Mouse (Mus musculus) embryonic facial prominence, embryonic 15.5 days (tissue): ENCODE measurements around the gene Nelfb. TPM values are rescaled to one million over a fixed set of nuclear protein-coding genes. Genes with fewer than 3 reads are reported as not detected.

Source experiments
- ATAC-seq: fragments of 200-750 bp; cut with Nextera tagmentation; 2 replicates; pipeline ENCODE4 v1.8.0; 2017; ENCODE audit warnings: low read depth, moderate TSS enrichment; ENCODE audit not compliant: insufficient number of reproducible peaks, low FRiP score, low TSS enrichment
- H3K27ac ChIP-seq: fragments of 300-500 bp; sonication (generic); replicated peaks from 2 replicates; pipeline ENCODE4 v1.5.1; 2015; ENCODE audit warnings: mild to moderate bottlenecking, inconsistent platforms
- H3K27me3 ChIP-seq: fragments of 300-500 bp; sonication (generic); 2 replicates; pipeline ENCODE4 v1.6.1; 2015; ENCODE audit warnings: inconsistent platforms
- H3K36me3 ChIP-seq: fragments of 300-500 bp; sonication (generic); 2 replicates; pipeline ENCODE4 v1.6.1; 2015; ENCODE audit warnings: mild to moderate bottlenecking, inconsistent platforms
- H3K4me1 ChIP-seq: fragments of 300-500 bp; sonication (generic); 2 replicates; pipeline ENCODE4 v1.6.1; 2015; ENCODE audit warnings: inconsistent platforms
- H3K4me2 ChIP-seq: fragments of 300-500 bp; sonication (generic); replicated peaks from 2 replicates; pipeline ENCODE4 v1.6.1; 2015; ENCODE audit warnings: mild to moderate bottlenecking, inconsistent platforms
- H3K4me3 ChIP-seq: fragments of 300-500 bp; sonication (generic); replicated peaks from 2 replicates; pipeline ENCODE4 v1.5.1; 2015; ENCODE audit warnings: mild to moderate bottlenecking, inconsistent platforms
- H3K9ac ChIP-seq: fragments of 300-500 bp; sonication (generic); 2 replicates; pipeline ENCODE4 v1.6.1; 2015; ENCODE audit warnings: inconsistent platforms
- H3K9me3 ChIP-seq: fragments of 300-500 bp; sonication (generic); replicated peaks from 2 replicates; pipeline ENCODE4 v1.6.1; 2016; ENCODE audit warnings: inconsistent platforms
- WGBS: fragments of 180-500 bp; shearing (Covaris S2); methylation state at CpG from one replicate; pipeline ENCODE4 v1.1.7; 2015; 5-methylcytosine and 5-hydroxymethylcytosine counted together
- polyA plus RNA-seq: library from polyadenylated mRNA; unstranded; fragments of >200 nt; fragmentation: Nextera tagmentation; extraction: Ambion mirVana; gene quantifications from 2 replicates; pipeline ENCODE4 v1.2.1, GENCODE M21; 2015

Nelfb gene
- polyA plus RNA-seq, 1 experiment from 2014 or later, result 115 TPM

- Histone ChIP-seq H3K36me3 (no peaks in the 10 kb centered on the region), H3K27me3 (peaks cover 81% of the 10 kb centered on the region), H3K4me3 (peak overlapping the region; percentile 56), H3K27ac (peak overlapping the region; percentile 88), H3K4me1 (peaks cover 59% of the 10 kb centered on the region), H3K9me3 (no peaks in the 10 kb centered on the region), H3K9ac (0 out of 2 replicates have a peak overlapping the region, but pooled peaks have one; percentile 49), H3K4me2 (peak overlapping the region; percentile 84)
- 2% methylated on average over 17 of the region's 17 CpGs for WGBS
- ATAC-seq, result no peak
These were observed 29.3 kb downstream of the Nelfb start for GRCm38 (mm10) chr2:25181891-25182397.

GRCm38 (mm10) chr2:25180973-25181890 is 30.1 kb downstream of the Nelfb start:
- Histone ChIP-seq H3K4me3 (peak overlapping the region; percentile 56), H3K9me3 (no peaks in the 10 kb centered on the region), H3K9ac (peak overlapping the region; percentile 49), H3K4me1 (peaks cover 64% of the 10 kb centered on the region), H3K27me3 (peaks cover 85% of the 10 kb centered on the region), H3K4me2 (peak overlapping the region; percentile 84), H3K36me3 (no peaks in the 10 kb centered on the region), H3K27ac (peak overlapping the region; percentile 88)
- under 1% methylated on average over 100 of the region's 100 CpGs for WGBS
- ATAC-seq, result peak; percentile 27

GRCm38 (mm10) chr2:25180478-25180903 is 30.8 kb downstream of the Nelfb start, which contains the start of gene Nrarp:
Gene Nrarp (plus strand): TSS chr2:25180758.
- peak; percentile 81 for ATAC-seq
- Histone ChIP-seq H3K27ac (peak within 1 kb of the TSS; percentile 88), H3K27me3 (peaks cover 90% of the 10 kb centered on the region), H3K9ac (peak within 1 kb of the TSS; percentile 49), H3K4me3 (peak within 1 kb of the TSS; percentile 56), H3K9me3 (no peaks in the 10 kb centered on the region), H3K36me3 (no peaks in the 10 kb centered on the region), H3K4me1 (peaks cover 64% of the 10 kb centered on the region), H3K4me2 (peak within 1 kb of the TSS; percentile 84)
- under 1% methylated on average over 35 of the region's 35 CpGs for WGBS

- H3K4me1 ChIP-seq, result peaks cover 59% of the 10 kb centered on the region
- peak overlapping the region; percentile 88 for H3K27ac ChIP-seq
- no peaks in the 10 kb centered on the region for H3K36me3 ChIP-seq
- ATAC-seq, result no peak
- H3K9ac ChIP-seq, result no peak overlapping the region
- 33% methylated on average over 15 of the region's 15 CpGs for WGBS
- H3K9me3 ChIP-seq, result no peaks in the 10 kb centered on the region
- H3K27me3 ChIP-seq, result peaks cover 83% of the 10 kb centered on the region
- H3K4me2 ChIP-seq, result peak overlapping the region; percentile 84
- peak overlapping the region; percentile 56 for H3K4me3 ChIP-seq
These were observed 31.6 kb downstream of the Nelfb start for GRCm38 (mm10) chr2:25179566-25180217.

GRCm38 (mm10) chr2:25178285-25178972 is 32.9 kb downstream of the Nelfb start:
- Histone ChIP-seq H3K36me3 (no peaks in the 10 kb centered on the region), H3K27ac (peak overlapping the region; percentile 49; the same call in 1 of the 2 replicates), H3K4me2 (no peak overlapping the region), H3K4me1 (peaks cover 59% of the 10 kb centered on the region), H3K27me3 (peaks cover 70% of the 10 kb centered on the region), H3K9ac (no peak overlapping the region), H3K9me3 (no peaks in the 10 kb centered on the region), H3K4me3 (no peak overlapping the region)
- WGBS, result 23% methylated on average over 10 of the region's 10 CpGs
- no peak for ATAC-seq

GRCm38 (mm10) chr2:25177685-25178084 is 33.6 kb downstream of the Nelfb start:
- no peaks in the 10 kb centered on the region for H3K36me3 ChIP-seq
- no peak overlapping the region for H3K4me3 ChIP-seq
- no peak overlapping the region for H3K4me2 ChIP-seq
- no peaks in the 10 kb centered on the region for H3K9me3 ChIP-seq
- WGBS, result 11% methylated on average over 6 of the region's 6 CpGs
- no peak; the same call in 1 of the 2 replicates for ATAC-seq
- peaks cover 62% of the 10 kb centered on the region for H3K4me1 ChIP-seq
- peaks cover 64% of the 10 kb centered on the region for H3K27me3 ChIP-seq
- H3K9ac ChIP-seq, result no peak overlapping the region
- H3K27ac ChIP-seq, result peak overlapping the region; percentile 49

- H3K36me3 ChIP-seq, result no peaks in the 10 kb centered on the region
- no peak overlapping the region for H3K9ac ChIP-seq
- H3K27ac ChIP-seq, result peak overlapping the region; percentile 49
- WGBS, result 35% methylated on average over 4 of the region's 4 CpGs
- H3K9me3 ChIP-seq, result no peaks in the 10 kb centered on the region
- H3K27me3 ChIP-seq, result peaks cover 60% of the 10 kb centered on the region
- no peak for ATAC-seq
- no peak overlapping the region for H3K4me2 ChIP-seq
- H3K4me3 ChIP-seq, result no peak overlapping the region
- peaks cover 66% of the 10 kb centered on the region for H3K4me1 ChIP-seq
These were observed 34.2 kb downstream of the Nelfb start for GRCm38 (mm10) chr2:25177076-25177475.

- no peak for ATAC-seq
- H3K4me1 ChIP-seq, result peaks cover 63% of the 10 kb centered on the region
- 50% methylated on average over 6 of the region's 6 CpGs for WGBS
These were observed 34.7 kb downstream of the Nelfb start for GRCm38 (mm10) chr2:25176573-25176972.

GRCm38 (mm10) chr2:25175690-25176078 is 35.6 kb downstream of the Nelfb start:
- no peaks in the 10 kb centered on the region for H3K9me3 ChIP-seq
- H3K27me3 ChIP-seq, result peaks cover 47% of the 10 kb centered on the region
- H3K27ac ChIP-seq, result no peak overlapping the region
- 72% methylated on average over 4 of the region's 4 CpGs for WGBS
- no peak overlapping the region for H3K4me3 ChIP-seq
- no peak for ATAC-seq
- H3K9ac ChIP-seq, result no peak overlapping the region
- no peaks in the 10 kb centered on the region for H3K36me3 ChIP-seq
- no peak overlapping the region for H3K4me2 ChIP-seq
- H3K4me1 ChIP-seq, result peaks cover 55% of the 10 kb centered on the region

More at GRCm38 (mm10) chr2:25176573-25176972, 34.7 kb downstream of the Nelfb start:
- Histone ChIP-seq H3K4me3 (no peak overlapping the region), H3K27me3 (peaks cover 56% of the 10 kb centered on the region), H3K4me2 (no peak overlapping the region), H3K36me3 (no peaks in the 10 kb centered on the region), H3K9me3 (no peaks in the 10 kb centered on the region), H3K27ac (peak overlapping the region; percentile 12), H3K9ac (no peak overlapping the region)

GRCm38 (mm10) chr2:25174866-25175689 is 36.2 kb downstream of the Nelfb start:
- no peak for ATAC-seq
- Histone ChIP-seq H3K9ac (no peak overlapping the region), H3K27ac (no peak overlapping the region), H3K9me3 (no peaks in the 10 kb centered on the region), H3K4me2 (no peak overlapping the region), H3K4me3 (no peak overlapping the region), H3K27me3 (peaks cover 41% of the 10 kb centered on the region), H3K4me1 (peaks cover 55% of the 10 kb centered on the region), H3K36me3 (no peaks in the 10 kb centered on the region)
- WGBS, result 53% methylated on average over 7 of the region's 7 CpGs
